Mouse (Mus musculus) olfactory bulb, adult 2 months (tissue): ENCODE data around the gene Ano6.

ENCODE experiments used
- CTCF ChIP-seq: fragments of 200-500 bp; IDR thresholded peaks from 2 replicates; pipeline ENCODE4 v1.5.1; 2012; ENCODE audit warnings: low read depth, mild to moderate bottlenecking, low read length, moderate library complexity; ENCODE audit not compliant: insufficient read depth
- POLR2A ChIP-seq: fragments of 200-500 bp; IDR thresholded peaks from 2 replicates; pipeline ENCODE4 v1.6.1; 2012; ENCODE audit warnings: mild to moderate bottlenecking, low read depth, low read length, moderate library complexity; ENCODE audit not compliant: insufficient read depth

DNA sequence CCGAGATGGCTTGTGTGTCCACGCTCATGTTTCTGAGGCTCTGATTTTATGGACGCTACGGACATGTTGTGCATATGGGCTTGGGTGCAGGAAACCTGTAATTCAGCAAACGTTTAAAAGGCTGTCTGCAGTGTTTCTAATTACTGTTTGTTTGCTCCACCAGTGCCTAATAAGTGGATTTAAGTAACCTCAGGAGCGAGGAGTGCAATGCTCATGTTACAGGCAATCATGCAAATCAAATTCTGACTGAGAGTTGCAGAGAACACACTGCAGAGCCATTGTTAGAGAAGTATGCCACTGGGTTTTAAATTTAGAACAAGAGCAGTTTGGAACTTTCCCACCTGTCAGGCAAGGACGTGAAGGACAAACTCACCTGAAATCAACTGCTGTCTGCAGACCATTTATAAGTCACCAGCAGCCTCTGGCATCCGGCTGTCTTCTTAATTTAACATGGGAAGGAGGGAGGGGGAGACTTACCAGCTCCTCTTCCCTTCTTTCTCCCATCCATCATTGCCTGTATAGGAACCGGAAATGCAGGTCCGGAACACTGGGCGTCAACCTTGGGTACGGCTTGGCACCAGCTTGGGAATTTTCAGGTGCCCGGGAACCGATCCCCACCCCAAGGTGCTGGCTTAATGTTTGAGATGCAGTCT is 39.0 kb downstream of the Ano6 start:
- no peak for TF ChIP-seq CTCF
- no peak for TF ChIP-seq POLR2A
